Mouse (Mus musculus) cerebellum, postnatal 4 days (tissue): ENCODE measurements around the gene Lcp1.

Experiments used
- DNase-seq, 2 experiments: peaks; one replicate each; pipeline ENCODE4 v3.0.0; 2022; ENCODE audit warnings: low spot score in 2 of 2, mixed read lengths in 1 of 2

Lcp1 gene

DNA sequence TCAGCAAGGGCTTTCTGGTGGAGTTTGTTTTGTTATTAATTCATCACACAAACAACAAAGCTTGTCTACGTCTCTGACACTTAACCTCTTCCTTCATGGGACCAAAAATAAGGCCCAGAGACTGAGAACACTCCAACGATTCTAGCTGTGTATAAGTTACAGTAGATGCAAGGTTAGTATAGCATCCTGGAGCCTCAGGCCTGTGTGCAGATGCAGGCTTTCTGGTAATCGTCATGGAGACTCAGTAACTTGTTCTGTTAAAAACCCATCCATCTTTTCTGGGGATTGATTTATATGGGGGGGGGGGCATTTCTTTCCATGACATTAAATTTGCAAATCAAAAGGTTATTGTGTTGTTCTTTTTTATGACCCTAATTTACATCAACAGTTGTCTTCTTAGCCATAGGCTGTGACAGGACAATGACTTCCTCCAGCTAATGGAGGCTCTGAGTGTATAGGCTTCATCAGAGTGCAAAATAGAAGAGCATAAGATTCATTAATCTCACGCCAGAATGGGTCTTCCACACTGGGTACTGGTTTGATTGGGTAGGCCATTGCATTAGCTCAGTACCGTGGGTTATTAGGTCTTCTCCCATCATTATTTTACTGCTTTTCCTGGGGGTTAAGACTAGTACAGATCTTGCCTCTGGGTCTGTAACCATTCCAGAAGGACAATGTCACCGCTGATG, 74.6 kb downstream of the Lcp1 start:
- no peak for DNase-seq

- no peak for DNase-seq
Observed at GRCm38 (mm10) chr14:75206307-75206706, 75.4 kb downstream of the Lcp1 start.

DNA sequence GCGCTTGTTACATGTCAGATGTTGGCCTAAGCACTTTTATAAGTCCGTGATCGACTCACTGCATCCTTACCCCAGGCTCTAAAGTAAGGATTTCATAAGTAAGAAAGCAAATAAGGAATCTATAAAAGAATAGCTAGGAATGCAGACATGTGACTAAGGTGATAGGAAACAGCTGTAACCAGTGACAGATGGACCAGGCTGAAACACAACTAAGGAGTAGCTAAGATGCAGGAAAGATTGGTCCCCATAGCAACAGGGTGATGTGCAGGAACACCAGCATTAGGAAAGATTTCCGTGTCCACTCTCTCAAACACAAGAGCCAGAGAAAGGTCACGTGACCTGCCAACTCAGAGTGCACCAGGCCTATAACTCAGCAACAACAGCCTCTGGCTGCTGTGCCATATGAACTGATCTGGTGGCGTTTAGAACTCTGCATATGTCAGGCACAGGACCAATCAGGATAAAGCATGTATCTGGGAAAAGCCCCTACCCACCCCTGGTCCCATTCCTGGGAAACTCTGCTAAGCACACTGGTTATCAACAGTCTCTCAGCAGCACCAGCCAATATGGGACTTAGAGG, 77.8 kb downstream of the Lcp1 start:
- no peak for DNase-seq

DNA sequence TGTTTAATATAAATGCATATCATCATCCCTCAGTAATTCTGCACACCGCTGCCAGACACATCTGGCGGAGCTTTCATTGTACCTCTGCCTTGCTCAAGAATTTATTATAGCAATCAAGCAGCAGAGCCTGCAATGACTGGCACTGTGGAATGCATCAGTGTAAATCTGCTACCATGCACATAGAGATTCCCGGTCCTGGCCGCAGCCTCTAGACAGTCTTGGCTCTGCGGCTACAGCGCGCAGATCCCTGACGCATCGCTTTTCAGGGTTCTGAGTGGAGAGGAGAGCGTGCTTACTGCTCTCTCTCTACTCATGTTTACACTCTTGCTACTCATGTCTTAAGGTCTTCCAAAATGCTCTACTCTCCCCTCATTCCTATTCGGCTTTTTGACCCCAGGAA, 82.9 kb downstream of the Lcp1 start:
- DNase-seq = no peak

GRCm38 (mm10) chr14:75218843-75219242, 87.9 kb downstream of the Lcp1 start:
- no peak for DNase-seq

GRCm38 (mm10) chr14:75219250-75219913, 88.5 kb downstream of the Lcp1 start:
- DNase-seq = no peak

- DNase-seq = no peak
Observed at GRCm38 (mm10) chr14:75222386-75222785, 91.5 kb downstream of the Lcp1 start.

GRCm38 (mm10) chr14:75227453-75228084, 96.7 kb downstream of the Lcp1 start:
- DNase-seq = no peak

GRCm38 (mm10) chr14:75229834-75230233, 98.9 kb downstream of the Lcp1 start:
- peak in 1 of 2 experiments; percentile 9 for DNase-seq

DNA sequence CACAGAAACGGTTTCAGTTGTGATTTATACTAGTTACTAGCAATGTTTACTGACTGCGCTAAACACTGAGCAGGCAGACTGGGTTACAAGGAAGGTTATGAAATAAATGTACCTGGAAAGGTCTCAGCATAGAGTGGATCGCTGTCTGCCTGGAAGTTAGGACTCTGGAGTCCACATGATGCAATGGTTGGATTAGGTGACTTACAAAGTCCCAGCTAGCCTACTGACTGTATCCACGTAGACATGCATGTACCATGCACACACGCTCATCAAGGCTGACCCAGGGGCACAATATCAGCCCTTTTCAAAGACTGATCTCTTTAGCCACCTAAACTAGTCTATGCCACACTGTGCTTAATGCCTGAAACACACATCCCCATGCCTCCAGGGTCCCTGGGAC, 102.2 kb downstream of the Lcp1 start:
- no peak for DNase-seq

- DNase-seq = no peak
Observed at GRCm38 (mm10) chr14:75235552-75235951, 104.7 kb downstream of the Lcp1 start.

- peak in 1 of 2 experiments; percentile 17 for DNase-seq
Observed at GRCm38 (mm10) chr14:75235955-75236635, 105.2 kb downstream of the Lcp1 start.

GRCm38 (mm10) chr14:75236636-75237003, 105.7 kb downstream of the Lcp1 start:
- no peak for DNase-seq

GRCm38 (mm10) chr14:75237096-75237495, 106.2 kb downstream of the Lcp1 start:
- DNase-seq = no peak

DNA sequence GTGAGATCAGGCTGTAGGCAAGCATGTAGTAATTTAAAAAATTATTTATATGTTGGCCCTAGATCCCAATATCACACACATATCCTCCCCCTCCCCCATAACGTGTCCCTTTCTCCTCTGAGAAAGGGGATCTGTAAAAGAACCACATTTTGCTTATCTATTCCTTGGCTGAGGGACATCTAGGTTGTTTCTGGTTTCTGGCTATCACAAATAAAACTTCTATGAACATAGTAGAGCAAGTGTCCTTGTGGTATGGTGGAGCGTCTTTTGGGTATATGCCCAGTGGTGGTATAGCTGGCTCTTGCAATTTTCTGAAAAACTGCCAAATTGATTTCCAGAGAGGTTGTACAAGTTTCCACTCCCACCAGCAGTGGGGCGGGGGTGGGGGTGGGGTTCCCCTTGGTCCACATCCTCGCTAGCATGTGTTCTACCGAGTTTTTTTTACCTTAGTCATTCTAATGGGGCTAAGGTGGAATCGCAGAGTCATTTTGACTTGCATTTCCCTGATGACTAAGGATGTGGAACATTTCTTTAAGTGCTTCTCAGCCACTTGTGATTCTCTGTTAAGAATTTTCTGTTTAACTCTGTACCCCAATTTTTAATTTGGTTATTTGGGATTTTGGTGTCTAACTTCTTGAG, 107.3 kb downstream of the Lcp1 start:
- no peak for DNase-seq

DNA sequence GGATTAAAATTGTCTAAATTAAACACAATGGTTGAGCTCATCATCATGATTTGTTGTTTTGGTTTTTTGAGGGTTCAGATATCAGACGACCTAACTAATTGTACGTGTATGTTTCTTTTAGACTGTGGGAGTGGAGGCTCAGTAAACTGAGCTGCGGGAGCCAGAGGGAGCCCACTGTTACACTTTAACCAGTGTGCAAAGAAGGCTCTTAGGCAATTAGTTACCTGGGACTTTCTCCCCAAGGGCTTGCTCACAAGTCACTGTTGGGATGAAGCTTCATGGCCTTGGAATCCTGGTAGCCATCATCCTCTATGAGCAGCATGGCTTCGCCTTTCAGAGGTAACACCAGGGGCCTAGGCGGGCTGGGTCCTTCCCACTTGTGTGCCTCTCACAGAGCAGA, 111.2 kb downstream of the Lcp1 start, which contains the start of gene Cpb2:
Cpb2 (plus strand) TSS at position 201 of the 400 bp plus-strand sequence.
- no peak for DNase-seq

- no peak for DNase-seq
Observed at GRCm38 (mm10) chr14:75246024-75247000, 115.4 kb downstream of the Lcp1 start.

- no peak for DNase-seq
Observed at GRCm38 (mm10) chr14:75250432-75250831, 119.5 kb downstream of the Lcp1 start.

- DNase-seq = peak in 1 of 2 experiments; percentile 5
Observed at GRCm38 (mm10) chr14:75256521-75256920, 125.6 kb downstream of the Lcp1 start.

DNA sequence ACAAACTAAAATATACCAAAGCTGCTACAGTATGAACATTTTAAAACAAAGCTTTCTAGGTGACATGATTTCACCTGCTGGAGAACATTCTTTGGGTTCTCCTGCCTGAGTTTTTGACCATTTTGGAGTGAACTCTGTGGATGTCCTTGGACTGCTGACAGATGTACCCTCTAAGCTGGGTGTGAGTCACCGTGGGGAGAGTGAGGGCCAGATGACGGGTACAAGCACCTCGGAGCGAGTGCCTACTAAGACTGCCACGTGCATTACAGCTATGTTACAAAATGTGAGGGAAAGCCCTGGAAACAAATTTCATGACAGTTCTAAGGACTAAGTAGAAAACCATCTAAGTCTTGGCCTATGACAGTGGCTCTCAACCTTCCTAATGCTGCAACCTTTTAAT, 138.6 kb downstream of the Lcp1 start:
- no peak for DNase-seq
